Mouse (Mus musculus) hindbrain, embryonic 11.5 days (tissue): Measurements from ENCODE around the gene Cd302. TPM values are rescaled to one million over a fixed set of nuclear protein-coding genes. Genes with fewer than 3 reads are reported as not detected.

ENCODE experiments used
- ATAC-seq: fragments of 200-750 bp; cut with Nextera tagmentation; 2 replicates; pipeline ENCODE4 v1.8.0; 2017; ENCODE audit warnings: mild to moderate bottlenecking, moderate TSS enrichment, moderate library complexity; ENCODE audit not compliant: low FRiP score
- DNase-seq: peaks from one replicate; pipeline ENCODE4 v3.0.0-alpha.2; 2015; ENCODE audit warnings: low spot score
- H3K27ac ChIP-seq: fragments of 300-500 bp; sonication (generic); 2 replicates; pipeline ENCODE4 v1.5.1; 2014; ENCODE audit warnings: mild to moderate bottlenecking, low read depth, low read length
- H3K27me3 ChIP-seq: fragments of 300-500 bp; sonication (generic); 2 replicates; pipeline ENCODE4 v1.6.1; 2014; ENCODE audit warnings: mild to moderate bottlenecking, low read length, moderate library complexity, mixed read lengths; ENCODE audit not compliant: control insufficient read depth, insufficient read depth
- H3K36me3 ChIP-seq: fragments of 300-500 bp; sonication (generic); 2 replicates; pipeline ENCODE4 v1.6.1; 2014; ENCODE audit warnings: mild to moderate bottlenecking, low read length, moderate library complexity, mixed read lengths; ENCODE audit not compliant: control insufficient read depth, insufficient read depth
- H3K4me1 ChIP-seq: fragments of 300-500 bp; sonication (generic); replicated peaks from 2 replicates; pipeline ENCODE4 v1.6.1; 2014; ENCODE audit warnings: low read length, mixed read lengths; ENCODE audit not compliant: control insufficient read depth, insufficient read depth
- H3K4me2 ChIP-seq: fragments of 300-500 bp; sonication (generic); replicated peaks from 2 replicates; pipeline ENCODE4 v1.6.1; 2014; ENCODE audit warnings: mild to moderate bottlenecking, low read depth, low read length
- H3K4me3 ChIP-seq: fragments of 300-500 bp; sonication (generic); 2 replicates; pipeline ENCODE4 v1.5.1; 2014; ENCODE audit warnings: low read depth, low read length
- H3K9ac ChIP-seq: fragments of 300-500 bp; sonication (generic); 2 replicates; pipeline ENCODE4 v1.6.1; 2014; ENCODE audit warnings: low read depth, low read length
- H3K9me3 ChIP-seq: fragments of 300-500 bp; sonication (generic); 2 replicates; pipeline ENCODE4 v1.6.1; 2016; ENCODE audit warnings: low read length; ENCODE audit not compliant: control insufficient read depth
- WGBS: fragments of 180-500 bp; shearing (Covaris S2); extraction: QIAGEN DNeasy Blood & Tissue Kit; methylation state at CpG from one replicate; pipeline ENCODE4 v1.1.7; 2014; 5-methylcytosine and 5-hydroxymethylcytosine counted together
- polyA plus RNA-seq: library from polyadenylated mRNA; unstranded; fragments of >200 nt; fragmentation: Nextera tagmentation; extraction: Ambion mirVana; gene quantifications from 2 replicates; pipeline ENCODE4 v1.2.1, GENCODE M21; 2014

The Cd302 gene
- polyA plus RNA-seq, 1 experiment from 2014 or later = 21.2 TPM

DNA sequence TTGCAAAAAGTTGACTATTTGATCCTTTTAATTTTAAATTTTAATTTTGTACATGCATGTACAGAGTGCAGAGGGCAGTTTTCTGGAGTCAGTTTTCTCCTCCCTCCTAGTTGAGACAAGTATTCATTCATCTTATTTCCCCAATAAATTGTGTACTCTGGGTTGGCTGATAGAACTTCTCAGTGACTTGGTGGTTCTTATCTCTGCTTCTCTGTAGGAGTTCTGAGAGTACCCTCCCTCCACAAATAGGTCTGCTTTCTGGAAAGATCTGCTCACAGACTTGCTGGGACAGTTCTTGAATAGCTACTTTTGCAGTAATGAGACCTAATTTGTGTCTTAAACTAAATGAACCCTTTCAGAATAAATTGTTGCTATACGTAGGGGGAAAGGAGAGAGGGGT is 55.8 kb downstream of the Cd302 start:
- Histone ChIP-seq H3K4me1 (no peaks in the 10 kb centered on the region), H3K9me3 (no peaks in the 10 kb centered on the region), H3K4me2 (no peak overlapping the region), H3K27ac (no peak overlapping the region), H3K36me3 (no peaks in the 10 kb centered on the region), H3K9ac (no peak overlapping the region), H3K4me3 (no peak overlapping the region), H3K27me3 (no peaks in the 10 kb centered on the region)
- WGBS = 100% methylated on average over 1 of the region's 1 CpGs
- DNase-seq (no peak), ATAC-seq (no peak)

DNA sequence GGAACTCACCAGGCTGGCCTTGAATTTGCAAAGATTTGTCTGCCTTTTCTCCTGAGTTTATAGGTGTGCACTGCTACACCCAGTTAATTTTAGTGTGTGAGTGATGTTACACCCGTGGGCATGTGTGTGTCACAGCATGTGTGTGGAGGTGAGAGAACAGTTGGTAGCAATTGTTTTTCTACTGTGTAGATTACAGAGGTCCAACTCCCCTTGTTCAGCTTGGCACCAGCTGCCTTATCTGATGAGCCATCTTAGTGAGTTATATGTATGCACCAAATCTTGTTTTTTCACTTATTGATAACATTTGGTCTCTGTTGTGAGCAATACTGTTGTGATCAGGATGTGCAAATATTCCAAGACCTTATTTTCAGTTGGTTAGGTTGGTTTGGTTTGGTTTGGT is 60.8 kb downstream of the Cd302 start:
- Histone ChIP-seq H3K27me3 (no peaks in the 10 kb centered on the region), H3K4me2 (no peak overlapping the region), H3K9ac (no peak overlapping the region), H3K27ac (no peak overlapping the region), H3K4me3 (no peak overlapping the region), H3K4me1 (no peaks in the 10 kb centered on the region), H3K36me3 (no peaks in the 10 kb centered on the region), H3K9me3 (no peaks in the 10 kb centered on the region)
- DNase-seq (no peak), ATAC-seq (no peak)
- WGBS = 94% methylated on average over 1 of the region's 1 CpGs

DNA sequence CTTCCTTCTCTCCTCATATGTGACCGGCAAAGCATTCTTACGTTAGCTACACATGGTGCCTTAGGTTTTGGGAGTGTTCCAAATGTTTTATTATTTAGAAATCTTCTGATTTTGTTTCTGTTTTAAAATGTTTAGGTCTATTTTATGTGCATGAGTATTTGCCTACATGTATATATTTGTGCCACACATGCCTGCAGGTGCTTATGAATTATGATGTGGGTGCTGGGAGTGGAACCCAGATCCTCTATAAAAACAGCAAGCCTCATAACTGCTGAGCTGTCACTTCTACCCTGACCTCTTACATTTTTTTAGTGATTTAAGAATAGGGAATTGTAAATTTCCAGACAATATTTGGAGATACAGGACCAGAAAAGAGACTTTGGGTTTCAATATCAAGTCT is 62.3 kb downstream of the Cd302 start:
- H3K36me3 ChIP-seq = no peaks in the 10 kb centered on the region
- WGBS = 99% methylated on average over 2 of the region's 2 CpGs
- no peaks in the 10 kb centered on the region for H3K27me3 ChIP-seq
- no peak overlapping the region for H3K4me2 ChIP-seq
- ATAC-seq (no peak), DNase-seq (no peak)
- H3K4me1 ChIP-seq = no peaks in the 10 kb centered on the region
- no peak overlapping the region for H3K4me3 ChIP-seq
- H3K27ac ChIP-seq = no peak overlapping the region
- H3K9ac ChIP-seq = no peak overlapping the region
- H3K9me3 ChIP-seq = no peaks in the 10 kb centered on the region

DNA sequence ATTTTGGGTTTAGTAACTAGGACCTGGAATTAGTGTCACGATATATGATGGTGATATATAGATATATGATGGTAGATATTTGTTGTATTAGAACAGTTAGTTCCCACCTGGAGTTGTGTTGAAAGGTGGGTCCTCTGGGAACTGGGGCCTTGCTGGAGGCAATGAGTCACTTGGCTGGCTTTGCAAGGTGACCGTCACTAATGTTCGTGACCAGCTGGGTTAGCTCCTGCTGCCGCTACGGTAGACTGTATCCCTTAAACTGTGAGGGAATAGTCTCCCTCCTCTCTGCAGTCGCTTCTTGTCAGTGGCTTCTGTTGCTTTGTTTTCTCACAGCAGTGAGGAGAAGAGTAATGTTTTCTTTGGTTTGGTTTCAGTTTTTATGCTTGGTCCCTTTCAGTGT is 63.1 kb downstream of the Cd302 start:
- H3K36me3 ChIP-seq = no peaks in the 10 kb centered on the region
- no peak for DNase-seq
- WGBS = 66% methylated on average over 6 of the region's 6 CpGs

DNA sequence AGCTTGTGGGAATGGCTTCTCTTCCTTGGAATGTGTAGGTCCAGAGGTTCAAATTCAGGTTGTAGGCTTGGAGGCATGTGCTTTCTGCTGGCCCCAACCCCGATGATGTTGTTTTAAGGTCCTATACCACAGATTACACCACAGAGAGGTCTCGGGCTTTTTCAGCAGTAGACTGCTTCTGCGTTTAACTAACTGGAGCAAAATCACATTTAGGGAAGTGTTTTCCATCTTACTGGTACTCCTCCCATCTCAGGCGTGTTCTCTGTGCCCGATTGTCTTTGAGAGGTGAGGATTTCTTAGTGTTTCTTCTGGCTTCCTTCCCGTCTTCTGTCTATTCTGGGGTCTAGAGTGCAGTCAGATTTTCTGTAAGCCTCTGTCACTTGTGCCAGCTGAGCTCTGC is 66.7 kb downstream of the Cd302 start:
- 98% methylated on average over 6 of the region's 6 CpGs for WGBS
- H3K4me1 ChIP-seq = no peaks in the 10 kb centered on the region
- no peaks in the 10 kb centered on the region for H3K9me3 ChIP-seq
- DNase-seq (no peak), ATAC-seq (no peak)
- no peak overlapping the region for H3K4me2 ChIP-seq
- no peak overlapping the region for H3K27ac ChIP-seq
- H3K9ac ChIP-seq = no peak overlapping the region
- H3K4me3 ChIP-seq = no peak overlapping the region
- no peaks in the 10 kb centered on the region for H3K27me3 ChIP-seq
- no peaks in the 10 kb centered on the region for H3K36me3 ChIP-seq

More for the DNA sequence above, 63.1 kb downstream of the Cd302 start:
- Histone ChIP-seq H3K9ac (no peak overlapping the region), H3K9me3 (no peaks in the 10 kb centered on the region), H3K4me1 (no peaks in the 10 kb centered on the region), H3K4me2 (no peak overlapping the region), H3K4me3 (no peak overlapping the region), H3K27me3 (no peaks in the 10 kb centered on the region), H3K27ac (no peak overlapping the region)
- ATAC-seq = no peak

DNA sequence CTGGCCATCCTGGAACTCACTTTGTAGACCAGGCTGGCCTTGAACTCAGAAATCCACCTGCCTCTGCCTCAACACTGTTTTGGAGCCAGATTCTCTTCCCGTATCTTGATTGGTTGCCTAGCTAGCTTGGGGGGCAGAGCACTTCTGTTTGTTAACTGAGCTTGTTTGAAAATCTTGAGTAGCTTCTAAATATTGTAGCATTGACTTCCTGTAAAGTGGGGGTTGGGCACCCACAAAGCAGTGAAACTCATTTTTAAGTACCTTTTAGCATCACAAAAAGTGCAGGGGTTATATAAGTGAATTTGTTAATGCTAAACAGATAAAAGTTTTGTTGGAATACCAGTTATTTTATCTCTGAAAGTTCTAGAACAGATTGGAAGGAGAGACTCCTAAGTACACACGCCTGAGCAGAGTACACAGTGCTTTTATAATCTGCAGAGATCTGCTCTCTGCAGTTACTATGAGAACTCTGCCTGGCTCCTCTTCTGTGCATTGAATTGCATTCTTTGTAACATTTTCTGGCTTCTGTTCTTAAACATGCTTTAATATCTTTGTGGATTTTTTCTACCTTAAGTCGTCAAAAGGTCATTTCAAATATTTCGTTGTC is 67.6 kb downstream of the Cd302 start:
- Histone ChIP-seq H3K9ac (no peak overlapping the region), H3K9me3 (no peaks in the 10 kb centered on the region), H3K4me1 (no peaks in the 10 kb centered on the region), H3K27ac (no peak overlapping the region), H3K36me3 (no peaks in the 10 kb centered on the region), H3K4me3 (no peak overlapping the region), H3K4me2 (no peak overlapping the region), H3K27me3 (no peaks in the 10 kb centered on the region)
- 95% methylated on average over 4 of the region's 4 CpGs for WGBS
- ATAC-seq (no peak), DNase-seq (no peak)

DNA sequence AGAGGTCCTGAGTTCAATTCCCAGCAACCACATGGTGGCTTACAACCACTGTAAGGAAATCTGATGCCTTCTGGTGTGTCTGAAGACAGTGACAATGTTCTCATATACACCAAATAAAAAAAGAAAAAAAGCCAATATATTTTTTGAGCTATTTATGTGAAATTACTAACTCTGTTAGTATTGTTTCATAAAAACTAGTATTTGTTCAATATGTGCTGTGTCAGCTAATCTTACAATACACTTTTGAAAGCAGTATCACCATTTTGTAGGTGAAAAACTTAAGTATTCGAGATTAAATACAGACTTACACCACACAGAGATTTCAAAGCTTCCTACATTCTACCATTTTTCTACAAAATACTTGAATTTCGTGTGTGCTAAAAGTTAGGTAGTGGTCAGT is 69.6 kb downstream of the Cd302 start:
- DNase-seq = no peak
- H3K4me3 ChIP-seq = no peak overlapping the region
- no peaks in the 10 kb centered on the region for H3K9me3 ChIP-seq
- H3K36me3 ChIP-seq = no peaks in the 10 kb centered on the region
- ATAC-seq = no peak
- no peak overlapping the region for H3K9ac ChIP-seq
- 90% methylated on average over 2 of the region's 2 CpGs for WGBS
- H3K27ac ChIP-seq = no peak overlapping the region
- no peak overlapping the region for H3K4me2 ChIP-seq
- H3K4me1 ChIP-seq = no peaks in the 10 kb centered on the region; the same call in 1 of the 2 replicates
- H3K27me3 ChIP-seq = no peaks in the 10 kb centered on the region

DNA sequence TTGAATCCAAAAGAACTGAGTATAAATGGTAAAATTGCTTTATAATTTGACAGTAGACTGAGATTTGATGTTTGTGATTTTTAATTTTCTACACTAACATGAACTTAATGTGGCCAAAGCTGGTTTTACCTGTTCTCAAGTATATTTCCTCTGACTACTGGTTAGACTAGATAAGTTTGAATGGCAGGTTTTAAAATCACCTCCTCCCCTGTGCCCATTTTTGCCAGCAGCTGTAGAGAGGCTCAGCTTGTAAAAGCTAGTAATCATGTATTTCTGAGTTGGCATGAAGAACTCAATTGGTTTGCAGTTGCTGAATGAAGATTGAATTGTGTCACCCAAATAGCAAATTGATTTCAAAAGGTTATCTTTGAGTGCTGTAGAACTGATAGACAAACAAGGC is 71.8 kb downstream of the Cd302 start:
- H3K9me3 ChIP-seq = no peaks in the 10 kb centered on the region
- H3K4me3 ChIP-seq = no peak overlapping the region
- no peaks in the 10 kb centered on the region for H3K36me3 ChIP-seq
- no peak overlapping the region for H3K9ac ChIP-seq
- no peak overlapping the region for H3K27ac ChIP-seq
- ATAC-seq = no peak
- H3K4me1 ChIP-seq = no peaks in the 10 kb centered on the region; the same call in 1 of the 2 replicates
- H3K4me2 ChIP-seq = no peak overlapping the region
- H3K27me3 ChIP-seq = no peaks in the 10 kb centered on the region
- no peak for DNase-seq

DNA sequence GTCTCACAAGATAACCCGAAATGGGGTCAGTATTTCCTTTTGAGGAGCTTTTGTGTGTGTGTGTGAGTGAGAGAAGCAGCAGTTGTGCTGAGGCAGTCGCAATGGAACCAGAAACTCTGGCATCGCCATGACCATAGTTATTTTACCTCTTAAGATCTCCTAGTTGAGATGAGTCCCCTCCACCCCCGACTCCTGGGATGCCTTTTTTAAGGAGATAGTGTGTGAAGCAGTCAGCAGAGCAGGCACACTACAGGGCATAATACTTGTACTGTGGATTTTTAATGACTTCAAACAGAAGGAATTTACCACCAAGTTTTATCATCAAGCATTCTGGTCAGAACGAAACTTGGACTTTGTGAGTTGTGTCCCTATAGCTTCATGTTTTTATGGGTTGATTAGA is 73.5 kb downstream of the Cd302 start:
- Histone ChIP-seq H3K4me1 (no peaks in the 10 kb centered on the region; the same call in 1 of the 2 replicates), H3K9ac (peak overlapping the region; percentile 91), H3K4me3 (peak overlapping the region; percentile 93), H3K36me3 (no peaks in the 10 kb centered on the region), H3K27ac (no peak overlapping the region; the same call in 1 of the 2 replicates), H3K9me3 (no peaks in the 10 kb centered on the region), H3K27me3 (no peaks in the 10 kb centered on the region), H3K4me2 (peak overlapping the region; percentile 71)
- 32% methylated on average over 5 of the region's 5 CpGs for WGBS
- no peak for DNase-seq
- ATAC-seq = no peak
